Mouse (Mus musculus) thymus, adult 2 months (tissue): ENCODE measurements around the gene Pepd. TPM values are rescaled to one million over a fixed set of nuclear protein-coding genes. Genes with fewer than 3 reads are reported as not detected.

Source experiments
- DNase-seq: peaks from one replicate; pipeline ENCODE4 v3.0.0; 2021
- H3K27ac ChIP-seq: fragments of 200-500 bp; 2 replicates; pipeline ENCODE4 v1.5.1; 2012; ENCODE audit warnings: low read length, control low read depth; ENCODE audit not compliant: control insufficient read depth, insufficient read depth
- H3K27me3 ChIP-seq: fragments of 200-500 bp; 2 replicates; pipeline ENCODE4 v1.6.1; 2012; ENCODE audit warnings: mild to moderate bottlenecking, low read length, moderate library complexity, mixed read lengths; ENCODE audit not compliant: control insufficient read depth, insufficient read depth
- H3K36me3 ChIP-seq: fragments of 200-500 bp; 2 replicates; pipeline ENCODE4 v1.6.1; 2012; ENCODE audit warnings: mild to moderate bottlenecking, low read length, moderate library complexity; ENCODE audit not compliant: control insufficient read depth, insufficient read depth
- H3K4me1 ChIP-seq: fragments of 200-500 bp; replicated peaks from 2 replicates; pipeline ENCODE4 v1.6.1; 2012; ENCODE audit warnings: low read length; ENCODE audit not compliant: control insufficient read depth, insufficient read depth
- H3K4me3 ChIP-seq: fragments of 200-500 bp; 2 replicates; pipeline ENCODE4 v1.5.1; 2012; ENCODE audit warnings: mild to moderate bottlenecking, low read length, control low read depth, moderate library complexity; ENCODE audit not compliant: control insufficient read depth, insufficient read depth
- CTCF ChIP-seq: fragments of 200-500 bp; IDR thresholded peaks from 2 replicates; pipeline ENCODE4 v1.5.1; 2012; ENCODE audit warnings: mild to moderate bottlenecking, control low read depth, low read length, moderate library complexity, borderline replicate concordance; ENCODE audit not compliant: control insufficient read depth, poor library complexity, insufficient read depth; ENCODE audit errors: extremely low read depth
- POLR2A ChIP-seq: fragments of 200-500 bp; IDR thresholded peaks from 2 replicates; pipeline ENCODE4 v1.6.1; 2012; ENCODE audit warnings: mild to moderate bottlenecking, low read length, control low read depth, moderate library complexity; ENCODE audit not compliant: control insufficient read depth, poor library complexity, insufficient read depth; ENCODE audit errors: extremely low read depth
- WGBS: fragments of 180-500 bp; shearing (Covaris S2); methylation state at CpG from one replicate; pipeline ENCODE4 v1.1.7; 2018; 5-methylcytosine and 5-hydroxymethylcytosine counted together
- polyA plus RNA-seq: library from polyadenylated mRNA; depleted of rRNA; stranded (reverse); fragments of >200 nt; gene quantifications from 2 replicates; pipeline ENCODE4 v1.2.3, GENCODE M21; 2012

Gene Pepd
- polyA plus RNA-seq, 1 experiment = 87.6 TPM

DNA sequence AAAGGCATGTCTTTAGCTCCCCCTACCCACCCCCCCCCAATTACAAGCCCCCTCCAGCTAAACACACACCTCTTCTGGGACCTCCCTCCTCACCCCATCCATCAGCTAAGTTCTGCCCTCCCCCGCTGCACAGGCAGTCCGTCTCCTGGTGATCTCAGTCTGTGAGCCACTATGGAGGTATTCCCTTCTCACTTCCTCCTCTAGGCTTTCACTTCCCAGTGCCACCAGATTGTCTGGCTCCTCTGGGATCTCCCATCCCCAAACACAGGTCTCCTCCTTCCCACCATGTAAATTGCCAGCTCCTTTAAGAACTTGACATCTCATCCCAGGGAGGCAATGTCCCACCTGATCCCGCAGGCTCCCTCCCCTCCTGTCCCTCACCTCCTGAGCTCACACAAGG, 153.8 kb downstream of the Pepd start:
- Histone ChIP-seq H3K27ac (no peak overlapping the region), H3K4me1 (peaks cover 5% of the 10 kb centered on the region; the same call in 1 of the 2 replicates), H3K36me3 (no peaks in the 10 kb centered on the region), H3K27me3 (no peaks in the 10 kb centered on the region), H3K4me3 (no peak overlapping the region)
- no peak for TF ChIP-seq POLR2A
- TF ChIP-seq CTCF = no peak
- DNase-seq = no peak
- 96% methylated on average over 3 of the region's 3 CpGs for WGBS

DNA sequence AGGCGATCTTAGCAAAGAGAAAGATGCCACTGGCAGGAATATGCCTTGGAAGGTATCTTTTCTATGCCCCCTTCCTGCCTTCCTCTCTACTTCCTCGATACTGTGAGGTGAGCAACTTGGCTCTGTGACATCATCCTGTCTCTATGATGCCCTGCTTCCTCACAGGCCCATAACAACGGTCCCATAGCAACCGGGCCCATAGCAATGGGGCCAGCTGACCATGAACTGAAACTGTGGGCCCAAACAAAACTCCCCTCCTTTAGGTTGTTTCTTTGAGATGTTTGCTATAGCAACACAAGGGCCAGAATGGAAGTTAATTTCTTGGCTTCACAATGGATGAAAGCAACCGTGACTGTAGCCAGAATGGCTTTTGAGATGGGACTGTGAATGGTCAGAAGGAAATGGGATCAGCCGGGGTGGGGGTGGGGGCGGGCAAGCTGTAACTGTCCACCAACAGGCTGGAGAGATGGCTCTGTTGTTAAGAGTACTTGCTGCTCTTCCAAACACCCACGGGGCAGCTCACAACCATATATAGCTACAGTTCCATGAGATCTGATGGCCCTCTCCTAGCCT, 154.5 kb downstream of the Pepd start:
- Histone ChIP-seq H3K4me3 (no peak overlapping the region), H3K27me3 (no peaks in the 10 kb centered on the region), H3K36me3 (no peaks in the 10 kb centered on the region), H3K4me1 (peaks cover 5% of the 10 kb centered on the region; the same call in 1 of the 2 replicates), H3K27ac (no peak overlapping the region)
- DNase-seq = no peak
- TF ChIP-seq CTCF = no peak
- no peak for TF ChIP-seq POLR2A
- WGBS = 91% methylated on average over 8 of the region's 8 CpGs

DNA sequence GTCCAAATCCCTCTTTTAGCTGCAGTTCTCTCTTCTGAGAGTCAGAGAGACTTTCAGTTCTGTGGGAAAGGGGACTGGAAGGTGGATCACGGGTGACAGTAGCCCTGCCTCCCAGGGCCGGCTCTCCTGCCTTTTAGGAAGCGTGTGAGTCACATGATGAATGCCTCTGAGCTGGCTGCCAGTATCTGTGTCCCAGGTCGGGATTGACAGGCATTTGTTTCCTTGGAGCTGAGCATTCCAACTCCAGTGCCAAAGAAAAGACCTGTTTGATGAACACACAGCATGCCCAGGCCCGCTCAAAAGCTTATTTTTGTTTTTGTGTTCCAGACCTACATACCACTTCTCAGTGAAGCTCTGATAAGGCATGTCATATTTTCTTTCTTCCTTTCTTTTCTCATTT, 164.5 kb downstream of the Pepd start:
- H3K4me1 ChIP-seq = peaks cover 4% of the 10 kb centered on the region; the same call in 1 of the 2 replicates
- no peaks in the 10 kb centered on the region for H3K36me3 ChIP-seq
- WGBS = 89% methylated on average over 5 of the region's 5 CpGs
- no peak overlapping the region for H3K27ac ChIP-seq
- H3K27me3 ChIP-seq = no peaks in the 10 kb centered on the region
- DNase-seq = no peak
- no peak for TF ChIP-seq POLR2A
- no peak for TF ChIP-seq CTCF
- no peak overlapping the region for H3K4me3 ChIP-seq

DNA sequence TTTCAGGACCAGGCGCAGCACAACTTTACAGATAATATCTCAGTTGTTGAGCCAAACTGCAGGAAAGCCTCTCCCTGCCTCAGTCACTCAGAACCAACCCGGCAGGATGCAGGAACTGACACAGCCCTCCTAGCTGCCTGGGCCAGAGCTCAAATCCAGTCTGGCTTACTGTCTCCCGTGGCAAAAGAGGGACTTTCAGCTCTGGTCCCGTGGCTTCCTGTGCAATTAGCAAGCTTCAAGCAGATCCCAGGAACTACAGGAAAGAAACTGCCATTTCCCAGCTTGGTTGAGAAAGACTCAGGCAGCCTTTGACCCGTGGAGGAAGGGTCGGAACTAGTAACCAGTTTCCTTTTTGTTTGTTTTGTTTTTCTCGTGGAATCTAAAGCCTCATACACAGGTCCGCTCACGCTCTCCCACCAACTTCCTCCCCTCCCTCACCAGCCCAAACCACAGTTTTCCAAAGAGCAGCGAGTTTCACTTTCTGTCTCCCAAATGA, 168.7 kb downstream of the Pepd start:
- Histone ChIP-seq H3K27me3 (no peaks in the 10 kb centered on the region), H3K4me3 (no peak overlapping the region), H3K36me3 (no peaks in the 10 kb centered on the region), H3K27ac (no peak overlapping the region), H3K4me1 (peaks cover 4% of the 10 kb centered on the region; the same call in 1 of the 2 replicates)
- 8% methylated on average over 10 of the region's 10 CpGs for WGBS
- no peak for DNase-seq
- TF ChIP-seq CTCF = no peak
- no peak for TF ChIP-seq POLR2A

DNA sequence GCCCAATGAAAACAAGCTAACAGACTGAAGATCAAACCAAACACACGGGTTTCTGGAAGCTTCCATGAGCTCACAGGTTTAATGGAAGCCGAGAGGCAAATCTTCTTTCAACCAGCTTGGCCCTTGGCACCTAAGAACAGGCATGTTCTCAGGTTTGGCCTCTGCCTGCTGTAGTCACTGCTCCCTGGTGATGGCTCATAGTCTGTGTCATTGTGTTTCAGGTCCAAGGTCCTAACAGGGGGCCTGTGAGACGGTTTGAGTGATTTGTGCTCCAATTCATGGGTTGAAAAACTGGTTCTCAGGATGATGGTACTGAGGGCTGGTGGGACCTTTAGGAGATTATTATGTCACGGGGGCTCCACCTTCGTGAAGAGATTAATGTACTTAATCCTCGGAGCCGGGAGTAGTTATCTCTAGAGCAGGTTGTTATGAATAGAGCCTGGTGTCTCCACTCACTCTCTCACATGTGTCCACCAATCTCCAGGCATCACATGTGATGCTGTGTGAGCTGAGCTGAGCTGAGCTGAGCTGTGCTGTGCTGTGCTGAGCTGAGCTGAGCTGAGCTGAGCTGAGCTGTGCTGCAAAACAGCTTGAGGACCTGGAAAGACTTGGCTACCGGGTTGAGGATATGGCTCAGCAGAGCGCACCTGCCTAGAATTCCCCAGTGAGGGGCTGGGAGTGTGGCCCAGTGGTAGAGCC, 169.4 kb downstream of the Pepd start:
- no peak for TF ChIP-seq CTCF
- Histone ChIP-seq H3K4me1 (peaks cover 4% of the 10 kb centered on the region), H3K27ac (no peak overlapping the region), H3K27me3 (no peaks in the 10 kb centered on the region), H3K36me3 (no peaks in the 10 kb centered on the region), H3K4me3 (no peak overlapping the region)
- WGBS = 93% methylated on average over 9 of the region's 9 CpGs
- no peak for DNase-seq

DNA sequence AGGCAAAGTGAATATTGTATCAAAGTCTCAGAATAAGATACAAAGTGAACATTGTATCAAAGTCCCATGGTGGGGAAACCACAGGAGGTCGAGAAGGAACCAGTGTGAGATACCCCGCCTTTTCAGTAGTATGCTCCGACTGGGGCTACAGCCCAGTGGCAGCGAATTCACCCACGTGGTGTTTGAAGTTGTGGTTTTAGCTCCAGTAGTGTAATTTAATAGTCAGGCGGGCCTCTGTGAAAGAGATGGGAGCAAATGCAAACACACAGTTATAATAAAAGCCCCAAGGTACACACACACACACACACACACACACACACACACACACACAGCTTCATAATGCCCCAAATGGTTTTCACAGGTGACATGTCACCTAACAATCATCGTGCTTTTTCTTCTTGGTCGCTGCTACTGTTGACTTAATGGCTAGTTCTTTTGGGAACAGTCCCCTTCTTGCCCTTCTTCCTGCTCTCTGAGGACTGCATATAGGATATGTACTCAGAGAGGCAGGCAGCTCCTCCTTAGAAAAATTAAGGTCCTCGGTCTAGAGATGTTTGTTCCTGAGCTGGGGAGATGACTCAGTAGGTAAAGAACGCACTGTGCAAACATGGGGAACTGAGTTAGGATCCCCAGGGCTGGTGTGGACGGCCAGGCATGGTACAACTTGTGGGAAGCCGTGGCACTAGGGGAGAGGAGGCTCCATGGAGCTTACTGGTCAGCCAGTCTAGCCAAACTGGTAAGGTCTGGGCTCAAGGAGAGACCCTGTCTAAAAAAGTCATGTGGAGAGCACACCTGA, 172.6 kb downstream of the Pepd start:
- no peaks in the 10 kb centered on the region for H3K27me3 ChIP-seq
- TF ChIP-seq POLR2A = no peak
- WGBS = 42% methylated on average over 12 of the region's 12 CpGs
- no peak for DNase-seq
- H3K27ac ChIP-seq = no peak overlapping the region
- peaks cover 4% of the 10 kb centered on the region for H3K4me1 ChIP-seq
- no peaks in the 10 kb centered on the region for H3K36me3 ChIP-seq
- no peak overlapping the region for H3K4me3 ChIP-seq
